Mouse (Mus musculus) cerebellum, postnatal 25 days (tissue): ENCODE measurements around the gene Avp.

ENCODE experiments used
- DNase-seq, 2 experiments: peaks; one replicate each; pipeline ENCODE4 v3.0.0; 2021; ENCODE audit warnings: mixed read lengths in 2 of 2

The Avp gene

DNA sequence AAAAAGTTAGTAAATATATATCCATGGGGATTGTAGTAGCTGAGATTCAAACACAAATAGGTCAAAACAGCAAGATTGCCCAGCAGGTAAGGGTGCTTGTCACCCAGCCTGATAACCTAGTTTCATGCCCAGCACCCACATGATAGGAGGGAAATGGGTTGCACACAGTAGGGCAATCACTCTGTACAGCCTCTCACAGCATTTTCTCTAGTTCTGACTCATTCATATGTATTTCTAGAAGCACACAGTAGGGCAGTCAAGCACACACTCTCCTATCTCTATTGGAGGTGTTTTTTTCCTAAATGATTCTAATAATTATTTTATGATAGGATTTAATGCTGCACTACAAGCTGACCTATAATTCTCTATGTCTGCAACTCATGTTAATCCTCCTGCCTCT lies 12.4 kb downstream of the Avp start:
- no peak for DNase-seq

DNA sequence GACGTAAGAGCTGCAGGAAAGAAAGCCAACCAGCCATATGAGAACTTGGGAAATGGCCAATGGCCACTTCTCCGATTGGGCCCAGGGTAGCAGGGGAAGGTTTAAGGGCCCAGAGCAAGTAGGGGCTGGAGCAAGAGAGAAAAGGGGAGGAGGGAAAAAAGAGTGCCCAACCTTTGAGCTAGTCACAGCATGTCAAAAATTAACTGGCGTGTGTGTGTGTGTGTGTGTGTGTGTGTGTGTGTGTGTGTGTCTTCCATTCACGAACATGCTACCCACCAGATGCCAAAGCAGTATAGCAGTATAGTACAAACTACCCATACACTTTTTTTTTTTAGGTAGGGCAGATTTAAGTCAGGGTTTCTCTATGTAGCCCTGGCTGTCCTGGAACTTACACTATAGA lies 13.4 kb downstream of the Avp start:
- no peak for DNase-seq

DNA sequence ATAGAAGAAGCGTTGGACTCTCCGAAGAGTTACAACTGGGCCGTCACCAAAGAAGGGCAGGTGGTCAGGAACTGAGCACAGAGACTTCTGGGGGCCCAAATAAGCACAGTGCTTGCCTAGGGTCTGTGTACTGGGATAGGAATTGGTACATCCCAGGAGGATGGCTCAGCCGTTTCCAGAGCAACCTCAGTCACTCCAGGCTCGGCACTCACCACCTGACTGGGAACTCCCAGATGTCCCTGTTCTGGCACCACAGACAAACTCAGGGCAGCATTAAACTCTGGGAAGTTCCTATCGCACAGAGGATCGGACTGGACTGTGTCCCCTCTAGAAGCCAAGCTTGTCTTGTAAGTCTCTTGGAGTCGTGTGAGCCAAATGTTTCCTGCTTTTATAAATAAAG lies 17.4 kb downstream of the Avp start:
- no peak for DNase-seq

DNA sequence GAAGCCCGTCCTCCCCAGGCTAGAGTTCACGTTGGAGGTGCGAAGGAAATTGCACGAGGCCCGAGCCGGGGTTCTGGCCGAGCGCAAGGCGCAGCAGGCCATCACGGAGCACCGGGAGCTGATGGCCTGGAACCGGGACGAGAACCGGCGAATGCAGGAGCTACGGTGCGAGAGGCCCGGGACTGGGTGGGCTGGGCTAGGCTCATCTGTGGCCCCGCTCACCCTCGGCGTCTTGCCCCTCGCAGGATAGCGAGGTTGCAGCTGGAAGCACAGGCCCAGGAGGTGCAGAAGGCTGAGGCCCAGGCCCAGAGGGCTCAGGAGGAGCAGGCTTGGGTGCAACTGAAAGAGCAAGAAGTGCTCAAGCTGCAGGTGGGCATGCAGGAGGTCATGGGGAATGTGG lies 18.3 kb downstream of the Avp start:
- DNase-seq, result no peak

DNA sequence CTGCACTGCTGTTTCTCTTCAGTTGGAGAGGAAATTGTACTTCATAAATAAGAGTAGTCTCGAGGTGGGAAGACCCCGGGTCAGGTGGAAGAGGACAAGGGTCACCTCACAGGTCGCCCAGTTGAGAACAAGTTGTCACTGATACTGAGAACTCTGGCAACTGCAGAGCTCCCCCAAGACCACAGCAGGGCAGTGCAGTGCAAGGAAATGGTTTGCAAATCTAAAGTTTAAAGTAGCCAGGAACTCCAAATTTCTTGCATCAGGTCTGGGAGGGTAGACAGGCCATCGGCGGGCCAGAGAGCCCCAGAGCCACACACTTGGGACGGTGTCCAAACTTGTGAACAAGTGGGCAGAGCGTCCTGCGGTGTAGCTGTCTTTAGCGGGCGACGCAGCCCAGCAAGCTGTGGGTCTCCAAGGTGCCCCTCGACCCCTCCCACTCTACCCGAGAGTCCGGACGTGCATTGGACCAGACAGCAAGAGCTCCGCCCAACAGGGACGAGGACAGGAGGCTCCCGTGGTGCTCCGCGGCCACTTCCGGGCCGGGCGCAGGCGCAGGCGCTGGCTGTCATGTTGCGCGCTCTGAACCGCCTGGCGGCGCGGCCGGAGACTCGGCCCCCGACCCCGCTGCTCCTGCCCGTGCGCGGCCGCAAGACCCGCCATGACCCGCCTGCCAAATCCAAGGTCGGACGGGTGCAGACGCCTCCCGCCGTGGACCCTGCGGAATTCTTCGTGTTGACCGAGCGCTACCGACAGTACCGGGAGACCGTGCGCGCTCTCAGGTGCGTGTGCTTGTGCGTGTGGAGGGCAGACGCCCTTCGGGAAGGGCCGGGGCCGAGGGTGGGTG lies 18.9 kb downstream of the Avp start, which contains the start of gene Mrps26:
Mrps26 (plus strand) TSS at position 531 of the 844 bp plus-strand sequence.
- peak; percentile 93 to 96 for DNase-seq

DNA sequence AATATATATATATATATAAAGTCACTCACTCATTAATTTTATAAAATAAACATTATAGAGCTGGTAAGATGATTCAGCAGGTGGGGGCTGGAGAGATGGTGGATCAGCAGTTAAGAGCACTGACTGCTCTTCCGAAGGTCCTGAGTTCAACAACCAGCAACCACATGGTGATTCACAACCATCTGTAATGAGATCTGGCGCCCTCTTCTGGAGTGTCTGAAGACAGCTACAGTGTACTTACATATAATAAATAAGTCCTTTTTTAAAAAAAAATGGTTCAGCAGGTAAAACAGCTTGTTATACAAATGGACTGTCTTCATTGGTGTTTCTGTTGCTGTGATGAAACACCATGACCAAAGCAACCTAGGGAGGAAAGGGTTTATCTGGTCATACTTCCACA lies 24.3 kb downstream of the Avp start:
- DNase-seq, result no peak

DNA sequence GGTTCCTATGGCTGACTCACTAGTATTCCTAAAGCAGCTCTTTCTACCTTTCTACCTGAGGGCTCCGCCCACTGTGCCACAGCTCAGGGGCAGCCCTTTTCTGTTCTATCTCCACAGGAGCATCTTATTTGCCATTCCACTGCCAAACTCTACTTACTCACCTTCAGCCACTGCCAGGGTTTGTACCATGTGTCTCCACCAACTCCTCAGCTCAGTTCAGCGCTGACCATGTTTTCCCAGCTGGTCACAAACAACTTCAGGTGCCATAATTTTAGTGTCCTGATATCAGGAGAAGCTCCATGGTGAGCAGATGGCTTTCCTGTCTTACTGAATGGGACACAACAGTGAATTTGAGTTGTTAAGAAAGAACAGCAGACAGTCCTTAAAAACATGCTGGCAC lies 24.9 kb downstream of the Avp start:
- DNase-seq, result peak; percentile 31 to 56

DNA sequence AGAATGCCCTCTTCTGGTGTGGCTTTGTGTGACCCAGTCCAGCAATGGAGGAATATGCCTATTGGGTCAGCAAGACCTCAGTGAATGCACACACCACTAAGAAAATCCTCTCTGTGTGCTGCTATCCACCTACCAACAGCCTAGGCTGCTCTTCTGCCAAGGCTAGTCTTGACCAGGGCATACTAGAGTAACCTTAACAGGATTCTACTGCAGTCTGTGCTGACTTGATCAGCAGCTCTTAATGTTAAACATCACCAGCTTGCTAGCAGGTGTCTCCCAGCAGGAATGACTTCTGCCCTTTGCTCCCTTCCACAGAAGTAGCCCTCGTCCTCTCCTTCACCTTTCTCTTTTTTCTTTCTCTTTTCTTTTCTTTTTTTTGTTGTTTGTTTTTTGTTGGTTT lies 26.1 kb downstream of the Avp start:
- DNase-seq, result no peak

DNA sequence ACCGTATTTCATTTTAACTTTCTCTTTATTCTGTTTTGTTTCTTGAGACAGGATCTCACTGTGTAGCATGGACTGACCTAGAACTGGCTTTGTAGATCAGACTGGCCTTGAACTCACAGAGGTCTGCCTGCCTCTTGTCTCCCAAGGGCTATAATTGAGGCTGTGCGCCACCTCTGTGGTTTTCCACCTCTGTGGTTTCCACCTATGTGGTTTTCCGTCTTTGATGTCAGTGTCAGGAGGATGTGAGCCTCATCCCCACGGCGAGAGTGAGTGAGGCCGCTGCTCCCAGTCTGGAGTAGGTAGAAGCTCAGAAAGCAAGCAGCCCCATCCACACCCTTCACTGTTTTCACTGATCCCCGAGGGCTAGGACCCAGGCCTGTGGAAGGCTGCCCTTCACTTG lies 27.5 kb downstream of the Avp start:
- DNase-seq, result no peak

DNA sequence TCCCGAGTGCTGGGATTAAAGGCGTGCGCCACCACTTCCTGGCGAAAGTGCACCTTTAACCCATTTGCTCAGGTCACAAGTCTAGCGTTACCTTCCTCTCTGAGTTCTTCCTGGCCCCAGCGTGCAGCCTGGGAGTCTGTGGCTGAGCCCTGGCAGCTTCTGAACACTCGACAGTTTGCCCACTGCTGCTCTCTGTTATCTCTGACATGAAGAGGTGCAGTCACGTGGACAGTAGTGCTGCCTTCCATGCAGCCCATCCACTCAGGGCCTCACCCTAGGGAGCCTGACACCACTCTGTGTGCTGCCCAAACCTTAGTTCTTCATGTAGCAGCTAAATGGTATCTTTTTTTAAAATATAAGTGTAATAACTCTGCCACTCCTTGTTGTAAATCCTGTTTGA lies 35.4 kb downstream of the Avp start:
- no peak for DNase-seq

DNA sequence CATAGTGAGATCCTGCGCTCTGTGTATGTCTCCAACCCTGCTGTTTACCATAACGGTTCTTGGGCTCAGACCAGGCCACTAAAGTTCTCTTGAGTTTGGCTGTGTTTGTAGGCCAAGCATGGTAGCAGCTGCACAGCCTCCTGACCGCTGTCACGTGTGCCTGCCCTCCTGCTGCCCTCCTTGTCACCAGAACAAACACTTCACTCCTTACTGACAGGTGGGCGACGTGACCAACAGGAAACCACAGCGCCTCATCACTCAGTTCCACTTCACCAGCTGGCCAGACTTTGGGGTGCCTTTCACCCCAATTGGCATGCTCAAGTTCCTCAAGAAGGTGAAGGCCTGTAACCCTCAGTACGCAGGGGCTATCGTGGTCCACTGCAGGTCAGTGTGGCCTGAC lies 42.1 kb downstream of the Avp start:
- DNase-seq, result no peak

DNA sequence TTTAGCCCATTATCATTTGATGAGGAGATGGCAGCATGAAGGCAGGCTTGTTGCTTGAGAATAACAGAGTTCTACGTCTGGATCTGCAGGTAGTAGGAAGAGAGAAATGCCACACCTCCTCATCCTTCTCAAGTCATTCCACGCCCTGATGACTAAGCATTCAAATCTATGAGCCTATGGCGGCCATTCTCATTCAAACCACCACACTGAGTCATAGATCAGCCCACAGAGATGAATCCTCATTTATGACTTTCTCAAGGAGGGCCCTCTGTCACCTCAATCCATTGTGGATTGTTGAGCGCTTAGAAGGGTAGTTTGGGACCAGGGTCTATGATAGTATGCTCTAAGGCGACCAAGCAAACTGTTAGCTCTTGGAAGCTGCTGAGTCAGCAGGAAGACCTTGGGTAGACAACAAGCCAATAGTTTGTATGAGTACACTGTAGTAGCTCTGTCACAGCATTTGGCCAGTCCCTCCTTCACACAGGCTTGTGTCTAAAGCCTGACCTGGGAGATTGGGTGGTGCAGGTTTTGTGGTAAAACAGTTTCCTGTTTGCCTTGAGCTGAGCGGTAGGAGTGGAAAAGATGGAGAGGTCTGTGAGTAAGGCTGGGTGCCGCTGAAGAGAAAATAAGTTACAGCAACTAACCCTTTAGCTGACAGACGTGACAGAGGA lies 43.3 kb downstream of the Avp start:
- no peak for DNase-seq

DNA sequence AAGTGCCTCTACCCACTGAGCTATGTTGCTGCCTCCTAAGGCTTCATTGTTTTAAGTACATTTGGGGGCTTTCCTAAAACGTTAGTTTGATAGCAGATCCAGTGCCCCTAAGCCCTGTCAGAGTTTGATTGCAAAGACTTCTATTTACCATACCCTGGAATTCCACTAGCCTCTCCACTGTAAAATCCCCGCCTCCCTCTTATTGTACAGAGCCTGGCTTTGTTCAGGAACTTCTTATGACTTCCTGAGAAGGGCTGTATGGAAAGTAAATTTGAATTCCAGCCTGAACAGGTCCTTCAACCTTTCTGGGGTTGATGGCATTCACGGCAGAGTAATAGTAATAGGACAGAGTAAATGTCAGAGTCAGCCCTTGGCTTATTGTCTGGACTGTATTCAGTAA lies 45.5 kb downstream of the Avp start:
- DNase-seq, result no peak

DNA sequence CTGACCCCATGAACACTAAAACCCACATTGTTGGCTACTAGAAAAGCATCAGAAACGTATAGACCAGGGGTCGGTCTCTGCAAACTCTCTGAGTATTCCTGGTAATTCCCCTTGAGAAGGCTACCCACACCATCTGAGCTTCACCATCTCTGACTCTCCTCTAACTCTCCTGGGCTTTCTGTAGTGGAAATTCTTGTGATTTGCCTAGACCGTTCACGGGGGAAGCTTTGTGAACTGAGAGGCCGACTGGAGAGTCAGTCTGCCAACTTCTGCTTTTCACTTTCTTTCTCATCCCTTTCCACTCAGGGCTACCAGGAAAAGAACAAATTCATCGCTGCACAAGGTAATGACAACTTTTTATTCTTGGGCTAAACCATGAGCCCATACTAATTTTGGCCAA lies 47.3 kb downstream of the Avp start:
- no peak for DNase-seq

DNA sequence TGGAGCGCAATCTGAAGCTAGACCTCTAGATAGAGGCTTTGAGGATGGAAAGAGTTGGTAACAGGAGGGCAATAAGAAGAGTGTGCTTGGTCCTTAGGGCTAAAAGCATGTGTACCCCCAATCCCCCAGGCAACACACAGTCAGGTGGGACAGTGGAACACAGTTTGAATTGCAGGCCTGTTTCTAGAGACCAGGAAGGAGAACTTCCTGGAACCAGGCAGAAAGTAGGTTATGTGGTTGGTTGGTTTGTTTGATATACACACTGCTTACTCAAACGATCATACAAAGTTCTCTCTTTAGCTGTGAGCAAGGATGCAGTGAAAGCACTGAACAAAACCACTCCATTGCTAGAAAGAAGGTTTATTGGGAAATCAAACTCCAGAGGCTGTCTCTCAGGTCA lies 50.2 kb downstream of the Avp start:
- no peak for DNase-seq
